Comparison of ENCODE assay signal across 26 mouse cellular contexts in genomic region chr14:22844006-22844405, GRCm38 (mm10).
"Had no signal": no experiment of that assay in that cellular context is flagged by ENCODE, and none has a peak within 500 bp of the region (broad histone marks: within the 10 kb centered on the region; RNA-seq: fewer than 3 reads in every experiment).

No protein-coding gene starts in this region.

- H3K9ac ChIP-seq: heart, embryonic 13.5 days; heart, embryonic 15.5 days; hindbrain, embryonic 13.5 days; hindbrain, embryonic 15.5 days; limb, embryonic 12.5 days; liver, embryonic 13.5 days; liver, embryonic 15.5 days had no signal

- H3K4me2 ChIP-seq: heart, embryonic 11.5 days; heart, embryonic 13.5 days; heart, embryonic 15.5 days; hindbrain, embryonic 13.5 days; hindbrain, embryonic 15.5 days; limb, embryonic 12.5 days; liver, embryonic 11.5 days; liver, embryonic 13.5 days; liver, embryonic 15.5 days had no signal

- H3K27ac ChIP-seq: heart, adult 2 months; heart, embryonic 13.5 days; heart, embryonic 15.5 days; hindbrain, embryonic 13.5 days; hindbrain, embryonic 15.5 days; hindbrain, postnatal 0 days; layer of hippocampus, adult 2 months; left cerebral cortex, adult 2 months; limb, embryonic 10.5 days; limb, embryonic 12.5 days; liver, embryonic 13.5 days; liver, embryonic 15.5 days had no signal

- H3K4me3 ChIP-seq: heart, adult 2 months; heart, embryonic 13.5 days; heart, embryonic 15.5 days; hindbrain, embryonic 13.5 days; hindbrain, embryonic 15.5 days; layer of hippocampus, adult 2 months; left cerebral cortex, adult 2 months; limb, embryonic 10.5 days; limb, embryonic 12.5 days; liver, embryonic 13.5 days; liver, embryonic 15.5 days had no signal

- DNase-seq: gastrocnemius, postnatal 14 days; gastrocnemius, postnatal 36 days; heart, adult 11 months; heart, adult 2 months; heart, postnatal 14 days; heart, postnatal 36 days; kidney, adult 18-20 months; kidney, adult 8-10 months; kidney, postnatal 10 days; kidney, postnatal 25 days; kidney, postnatal 4 days; liver; liver, embryonic 13.5 days had no signal

- ATAC-seq: hindbrain, postnatal 0 days; intestine, embryonic 16.5 days had no signal

- H3K36me3 ChIP-seq: heart, embryonic 13.5 days; heart, embryonic 15.5 days; hindbrain, embryonic 13.5 days; hindbrain, embryonic 15.5 days; limb, embryonic 10.5 days; limb, embryonic 12.5 days; liver, embryonic 13.5 days; liver, embryonic 15.5 days had no signal

- H3K4me1 ChIP-seq: heart, embryonic 13.5 days; heart, embryonic 15.5 days; hindbrain, embryonic 13.5 days; hindbrain, embryonic 15.5 days; liver, embryonic 13.5 days; liver, embryonic 15.5 days had no signal

- H3K9me3 ChIP-seq: heart, embryonic 13.5 days; heart, embryonic 15.5 days; hindbrain, embryonic 13.5 days; hindbrain, embryonic 15.5 days; limb, embryonic 10.5 days; limb, embryonic 12.5 days; liver, embryonic 13.5 days; liver, embryonic 15.5 days had no signal

- H3K27me3 ChIP-seq: heart, embryonic 13.5 days; heart, embryonic 15.5 days; hindbrain, embryonic 13.5 days; hindbrain, embryonic 15.5 days; limb, embryonic 12.5 days; liver, embryonic 13.5 days; liver, embryonic 15.5 days had no signal
